7 mouse cellular contexts compared by ENCODE assay signal in the genomic region with DNA sequence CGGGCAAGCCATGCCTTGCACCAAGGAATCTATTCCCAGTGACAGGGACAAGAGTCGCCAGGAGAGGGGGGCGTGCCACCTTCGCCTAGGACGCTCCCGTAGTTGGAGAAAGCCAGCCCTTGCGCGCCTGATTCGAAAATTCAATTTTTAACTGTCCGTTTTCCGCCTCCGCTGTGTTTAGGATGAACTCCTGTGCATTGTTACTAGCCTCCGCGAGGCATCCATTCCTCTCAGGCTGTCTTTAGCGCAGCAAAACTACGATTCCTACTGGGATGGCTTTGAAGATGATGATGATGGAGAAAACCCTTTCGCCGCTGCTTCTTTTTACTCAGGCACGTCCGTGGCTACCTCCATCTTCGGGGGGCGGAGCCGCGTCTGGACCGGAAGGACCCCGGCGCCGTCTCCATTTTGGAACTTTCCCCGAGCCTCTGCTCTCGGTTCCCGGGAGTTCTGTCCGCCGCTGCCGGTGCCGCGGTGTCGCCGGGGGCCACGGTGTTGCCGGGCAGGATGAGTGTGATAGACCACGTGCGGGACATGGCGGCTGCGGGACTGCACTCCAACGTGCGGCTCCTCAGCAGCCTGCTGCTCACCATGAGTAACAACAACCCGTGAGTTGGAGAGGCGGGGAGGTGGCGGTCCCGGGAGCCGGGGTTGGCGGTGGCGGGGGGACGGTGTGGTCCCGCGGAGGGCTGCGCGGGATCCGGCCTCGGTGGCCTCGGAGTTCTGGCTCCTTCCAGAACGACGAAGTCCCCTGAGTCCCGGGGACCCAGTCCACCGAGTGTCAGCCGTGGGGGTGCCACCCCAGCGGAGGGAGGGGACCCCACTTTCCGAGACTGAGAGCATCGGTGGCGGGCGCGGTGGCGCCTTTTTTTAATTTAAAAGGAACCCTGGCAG. TPM values are rescaled to one million over a fixed set of nuclear protein-coding genes. Genes with fewer than 3 reads are reported as not detected.
DNase-seq lines count a peak whose midpoint lies in the region; ATAC-seq lines count a peak whose summit lies in the region.

No protein-coding gene starts in this region.

- peaks cover 18% of the 10 kb centered on the region for H3K4me1 ChIP-seq in embryonic facial prominence, embryonic 10.5 days
- peaks cover 18% of the 10 kb centered on the region for H3K4me1 ChIP-seq in limb, embryonic 10.5 days
- H3K4me1 ChIP-seq in midbrain, embryonic 13.5 days (replicated peaks), result peaks cover 20% of the 10 kb centered on the region

- H3K27ac ChIP-seq in embryonic facial prominence, embryonic 10.5 days (replicated peaks), result peak overlapping the region; percentile 96
- H3K27ac ChIP-seq in limb, embryonic 10.5 days, result peak overlapping the region; percentile 96
- peak overlapping the region; percentile 93 for H3K27ac ChIP-seq in midbrain, embryonic 13.5 days

- H3K27me3 ChIP-seq in embryonic facial prominence, embryonic 10.5 days (replicated peaks; ENCODE audit: low read depth, poor library complexity, severe bottlenecking), result no peaks in the 10 kb centered on the region
- no peaks in the 10 kb centered on the region for H3K27me3 ChIP-seq in limb, embryonic 10.5 days (ENCODE audit: low read depth, poor library complexity, severe bottlenecking)
- no peaks in the 10 kb centered on the region for H3K27me3 ChIP-seq in midbrain, embryonic 13.5 days

- H3K4me3 ChIP-seq in embryonic facial prominence, embryonic 10.5 days, result peak overlapping the region; percentile 80
- peak overlapping the region; percentile 98 for H3K4me3 ChIP-seq in limb, embryonic 10.5 days
- H3K4me3 ChIP-seq in midbrain, embryonic 13.5 days (replicated peaks), result peak overlapping the region; percentile 99

- H3K4me2 ChIP-seq in midbrain, embryonic 13.5 days (replicated peaks), result peak overlapping the region; percentile 96

- WGBS in embryonic facial prominence, embryonic 10.5 days, result under 1% methylated on average over 73 of the region's 73 CpGs
- under 1% methylated on average over 73 of the region's 73 CpGs for WGBS in limb, embryonic 10.5 days
- under 1% methylated on average over 73 of the region's 73 CpGs for WGBS in midbrain, embryonic 13.5 days

- H3K9me3 ChIP-seq in embryonic facial prominence, embryonic 10.5 days, result no peaks in the 10 kb centered on the region
- H3K9me3 ChIP-seq in limb, embryonic 10.5 days (replicated peaks), result no peaks in the 10 kb centered on the region
- no peaks in the 10 kb centered on the region for H3K9me3 ChIP-seq in midbrain, embryonic 13.5 days

- DNase-seq in adrenal gland, postnatal 10 days, result peak; percentile 93
- DNase-seq in embryonic facial prominence, embryonic 10.5 days (ENCODE audit: low spot score), result peak; percentile 89
- DNase-seq in kidney, adult 11 months, result peak; percentile 87
- DNase-seq in limb, embryonic 10.5 days (ENCODE audit: low spot score), result peak; percentile 91
- peak; percentile 90 for DNase-seq in spleen, adult 12 weeks (ENCODE audit: low spot score)

- H3K36me3 ChIP-seq in embryonic facial prominence, embryonic 10.5 days (replicated peaks), result peaks cover 27% of the 10 kb centered on the region
- peaks cover 26% of the 10 kb centered on the region for H3K36me3 ChIP-seq in limb, embryonic 10.5 days
- 0 out of 2 replicates have a peak, but pooled peaks cover 3% of the 10 kb centered on the region for H3K36me3 ChIP-seq in midbrain, embryonic 13.5 days

- ATAC-seq in granulocyte monocyte progenitor cell, adult 5-6 weeks (replicated peaks; ENCODE audit: poor library complexity, severe bottlenecking), result peak; percentile 91
- peak; percentile 94 for ATAC-seq in midbrain, embryonic 13.5 days

- peak overlapping the region; percentile 96 for H3K9ac ChIP-seq in midbrain, embryonic 13.5 days (replicated peaks)

RNA-seq across cellular contexts. Expression of gene Anapc7, which starts 0.8 kb away (rescaled TPM):
- 10 to 100 TPM; 46.8 to 50.1 TPM for total RNA-seq in adrenal gland, postnatal 10 days (2021)
- 60.4 and 63.2 TPM in 2 replicates for polyA plus RNA-seq in embryonic facial prominence, embryonic 10.5 days (2016; fragmentation: Nextera tagmentation; extraction: Ambion mirVana)
- total RNA-seq in granulocyte monocyte progenitor cell, adult 5-6 weeks (2014; fragmentation: Nextera tagmentation), result 13.8 and 27.3 TPM in 2 replicates
- total RNA-seq in granulocyte monocyte progenitor cell, adult 5-6 weeks (2017), result 17.5 and 24.2 TPM in 2 replicates
- 60.4 and 66.8 TPM in 2 replicates for polyA plus RNA-seq in limb, embryonic 10.5 days (2016; fragmentation: Nextera tagmentation; extraction: Ambion mirVana)
- polyA plus RNA-seq in midbrain, embryonic 13.5 days (2015; fragmentation: Nextera tagmentation; extraction: Ambion mirVana), result 52.7 and 53.9 TPM in 2 replicates

RNA-seq across cellular contexts. Expression of gene Arpc3, which starts 30.6 kb away (rescaled TPM):
- 100 to 1,000 TPM; 164 to 207 TPM for total RNA-seq in adrenal gland, postnatal 10 days (2021)
- 85.5 and 93.8 TPM in 2 replicates for polyA plus RNA-seq in embryonic facial prominence, embryonic 10.5 days (2016; fragmentation: Nextera tagmentation; extraction: Ambion mirVana)
- 271 and 276 TPM in 2 replicates for total RNA-seq in granulocyte monocyte progenitor cell, adult 5-6 weeks (2014; fragmentation: Nextera tagmentation)
- 988 and 1,056 TPM in 2 replicates for total RNA-seq in granulocyte monocyte progenitor cell, adult 5-6 weeks (2017)
- 80.5 and 86.6 TPM in 2 replicates for polyA plus RNA-seq in limb, embryonic 10.5 days (2016; fragmentation: Nextera tagmentation; extraction: Ambion mirVana)
- 140 and 173 TPM in 2 replicates for polyA plus RNA-seq in midbrain, embryonic 13.5 days (2015; fragmentation: Nextera tagmentation; extraction: Ambion mirVana)

RNA-seq across cellular contexts. Expression of gene Fam216a, which starts 50.2 kb away (rescaled TPM):
- 10 to 100 TPM; 30.3 to 32.7 TPM for total RNA-seq in adrenal gland, postnatal 10 days (2021)
- 89.2 TPM in 2 replicates for polyA plus RNA-seq in embryonic facial prominence, embryonic 10.5 days (2016; fragmentation: Nextera tagmentation; extraction: Ambion mirVana)
- 13.4 and 21.1 TPM in 2 replicates for total RNA-seq in granulocyte monocyte progenitor cell, adult 5-6 weeks (2014; fragmentation: Nextera tagmentation)
- total RNA-seq in granulocyte monocyte progenitor cell, adult 5-6 weeks (2017), result 51.9 and 57.9 TPM in 2 replicates
- 83.6 and 90.4 TPM in 2 replicates for polyA plus RNA-seq in limb, embryonic 10.5 days (2016; fragmentation: Nextera tagmentation; extraction: Ambion mirVana)
- polyA plus RNA-seq in midbrain, embryonic 13.5 days (2015; fragmentation: Nextera tagmentation; extraction: Ambion mirVana), result 128 and 135 TPM in 2 replicates

RNA-seq across cellular contexts. Expression of gene Gpn3, which starts 50.6 kb away (rescaled TPM):
- 10 to 100 TPM; 27.2 to 33.8 TPM for total RNA-seq in adrenal gland, postnatal 10 days (2021)
- 89.8 and 94.6 TPM in 2 replicates for polyA plus RNA-seq in embryonic facial prominence, embryonic 10.5 days (2016; fragmentation: Nextera tagmentation; extraction: Ambion mirVana)
- total RNA-seq in granulocyte monocyte progenitor cell, adult 5-6 weeks (2014; fragmentation: Nextera tagmentation), result 35.0 and 59.8 TPM in 2 replicates
- 42.2 and 51.9 TPM in 2 replicates for total RNA-seq in granulocyte monocyte progenitor cell, adult 5-6 weeks (2017)
- polyA plus RNA-seq in limb, embryonic 10.5 days (2016; fragmentation: Nextera tagmentation; extraction: Ambion mirVana), result 102 and 103 TPM in 2 replicates
- 50.8 and 51.8 TPM in 2 replicates for polyA plus RNA-seq in midbrain, embryonic 13.5 days (2015; fragmentation: Nextera tagmentation; extraction: Ambion mirVana)

Comparison
In these comparisons a context has a peak if more than half of its experiments do, and no peak if none do; other contexts are left out.
1. Peak in every context shown above with its lines: DNase-seq, ATAC-seq, H3K4me3 ChIP-seq and H3K27ac ChIP-seq.